Mouse (Mus musculus): ENCODE measurements at regions not wholly inside any gene's neighbourhood (a gene's known extent, or its start where the extent isn't known, plus 50 kb on each side); places are given as distances from the start of the nearest gene placed in this dataset.

DNA sequence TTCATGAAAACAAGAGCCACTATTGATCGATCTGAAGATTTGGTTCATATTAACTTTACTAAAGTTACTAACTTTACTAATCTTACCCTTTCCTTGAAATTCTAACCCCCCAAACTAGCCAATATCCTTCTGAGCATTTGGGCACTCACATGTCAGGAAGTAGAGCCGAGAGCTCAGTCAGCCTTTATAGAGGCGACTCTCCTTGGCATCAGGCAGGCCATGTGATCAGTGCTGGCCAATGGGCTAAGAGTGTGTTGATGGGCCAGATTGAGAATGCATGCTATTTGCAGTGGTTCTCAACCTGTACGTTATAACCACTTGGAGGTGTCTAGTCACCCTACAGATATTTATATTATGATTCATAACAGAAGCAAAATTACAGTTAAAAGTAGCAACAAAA, 69.6 kb upstream of the Slc35b4 start:
- Histone ChIP-seq H3K4me1 (ENCODE audit: control insufficient read depth, insufficient read depth, low read length) (no peaks in the 10 kb centered on the region), H3K27ac (ENCODE audit: low read length) (no peak overlapping the region), H3K36me3 (ENCODE audit: control insufficient read depth, insufficient read depth, low read length) (no peaks in the 10 kb centered on the region), H3K9ac (ENCODE audit: low read depth, low read length) (no peak overlapping the region), H3K4me2 (ENCODE audit: low read depth, low read length) (no peak overlapping the region), H3K9me3 (ENCODE audit: control insufficient read depth, low read length) (no peaks in the 10 kb centered on the region), H3K27me3 (replicated peaks; ENCODE audit: control insufficient read depth, insufficient read depth, low read length) (no peaks in the 10 kb centered on the region), H3K4me3 (ENCODE audit: low read length) (no peak overlapping the region)
- ATAC-seq, result no peak
- WGBS, result 81% methylated on average over 4 of the region's 4 CpGs

- WGBS, result 61% methylated on average over 3 of the region's 3 CpGs
- no peak overlapping the region for H3K4me3 ChIP-seq (ENCODE audit: low read length)
- H3K27me3 ChIP-seq (replicated peaks; ENCODE audit: control insufficient read depth, insufficient read depth, low read length), result no peaks in the 10 kb centered on the region
- H3K9me3 ChIP-seq (ENCODE audit: control insufficient read depth, low read length), result no peaks in the 10 kb centered on the region
- H3K36me3 ChIP-seq (ENCODE audit: control insufficient read depth, insufficient read depth, low read length), result no peaks in the 10 kb centered on the region
- H3K4me2 ChIP-seq (ENCODE audit: low read depth, low read length), result no peak overlapping the region
- no peak overlapping the region for H3K27ac ChIP-seq (ENCODE audit: low read length)
- H3K4me1 ChIP-seq (ENCODE audit: control insufficient read depth, insufficient read depth, low read length), result no peaks in the 10 kb centered on the region
- H3K9ac ChIP-seq (ENCODE audit: low read depth, low read length), result no peak overlapping the region
- no peak for ATAC-seq
Observed at GRCm38 (mm10) chr6:34243001-34243400, 66.1 kb upstream of the Slc35b4 start.

DNA sequence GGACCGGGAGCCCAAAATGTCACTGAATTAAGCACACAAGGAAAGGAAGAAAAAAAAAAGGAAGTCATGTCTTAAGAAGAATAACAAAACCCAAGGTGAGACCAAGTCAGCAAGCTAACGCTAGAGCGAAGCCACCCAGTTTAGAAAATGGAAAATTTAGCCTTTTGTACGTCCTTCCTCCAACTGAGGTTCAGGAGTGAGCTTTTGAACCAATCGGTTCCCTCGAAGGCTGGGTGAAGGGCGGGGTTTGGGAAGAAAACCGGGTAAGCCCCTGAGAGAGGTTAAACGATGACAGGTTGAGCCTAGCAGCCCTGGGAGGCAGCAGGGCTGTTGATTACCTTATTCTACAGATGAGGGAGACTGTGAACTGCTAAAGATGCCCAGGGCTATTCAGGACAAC, 65.6 kb upstream of the Slc35b4 start:
- ATAC-seq, result no peak

GRCm38 (mm10) chr6:34235132-34235531, 58.2 kb upstream of the Slc35b4 start:
- ATAC-seq, result no peak
- no peaks in the 10 kb centered on the region for H3K27me3 ChIP-seq (replicated peaks; ENCODE audit: control insufficient read depth, insufficient read depth, low read length)
- H3K36me3 ChIP-seq (ENCODE audit: control insufficient read depth, insufficient read depth, low read length), result no peaks in the 10 kb centered on the region
- WGBS, result 60% methylated on average over 10 of the region's 10 CpGs
- no peaks in the 10 kb centered on the region for H3K9me3 ChIP-seq (ENCODE audit: control insufficient read depth, low read length)
- no peaks in the 10 kb centered on the region for H3K4me1 ChIP-seq (ENCODE audit: control insufficient read depth, insufficient read depth, low read length)
- H3K27ac ChIP-seq (ENCODE audit: low read length), result no peak overlapping the region
- no peak overlapping the region for H3K4me3 ChIP-seq (ENCODE audit: low read length)
- no peak overlapping the region for H3K4me2 ChIP-seq (ENCODE audit: low read depth, low read length)
- H3K9ac ChIP-seq (ENCODE audit: low read depth, low read length), result no peak overlapping the region

More for the DNA sequence above, 65.6 kb upstream of the Slc35b4 start:
- Histone ChIP-seq H3K36me3 (ENCODE audit: control insufficient read depth, insufficient read depth, low read length) (no peaks in the 10 kb centered on the region), H3K4me1 (ENCODE audit: control insufficient read depth, insufficient read depth, low read length) (no peaks in the 10 kb centered on the region), H3K4me2 (ENCODE audit: low read depth, low read length) (no peak overlapping the region), H3K27ac (ENCODE audit: low read length) (no peak overlapping the region), H3K4me3 (ENCODE audit: low read length) (no peak overlapping the region), H3K27me3 (replicated peaks; ENCODE audit: control insufficient read depth, insufficient read depth, low read length) (no peaks in the 10 kb centered on the region), H3K9ac (ENCODE audit: low read depth, low read length) (no peak overlapping the region), H3K9me3 (ENCODE audit: control insufficient read depth, low read length) (no peaks in the 10 kb centered on the region)
- 35% methylated on average over 9 of the region's 9 CpGs for WGBS

DNA sequence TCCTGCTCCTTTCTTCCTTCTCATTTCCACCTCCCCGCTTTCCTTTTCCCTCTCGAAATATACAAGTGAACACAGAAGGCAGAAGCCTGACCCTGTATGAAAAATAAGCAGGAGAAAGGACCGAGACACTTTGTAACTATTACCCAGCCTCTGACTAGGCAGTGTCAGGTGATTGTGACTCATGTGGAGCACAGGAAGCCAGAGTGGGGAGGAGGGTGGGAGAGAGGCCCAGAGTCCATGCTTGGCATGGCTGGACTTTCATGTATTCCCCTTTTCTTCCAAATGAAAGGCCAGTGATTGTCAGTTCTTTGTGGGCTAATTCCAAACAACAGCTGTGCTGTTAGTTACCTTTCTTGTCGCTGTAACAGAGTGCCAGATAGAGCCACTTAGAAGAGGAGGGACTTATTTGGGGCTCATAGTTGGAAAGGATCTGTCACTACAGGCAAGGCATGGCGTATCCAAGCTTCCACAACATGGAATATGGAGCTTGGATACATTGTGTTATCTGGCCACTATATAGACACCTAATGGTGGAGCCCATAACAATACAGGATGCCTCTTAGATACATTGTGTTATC, 57.6 kb upstream of the Slc35b4 start:
- H3K9me3 ChIP-seq (ENCODE audit: control insufficient read depth, low read length), result no peaks in the 10 kb centered on the region
- no peaks in the 10 kb centered on the region for H3K27me3 ChIP-seq (replicated peaks; ENCODE audit: control insufficient read depth, insufficient read depth, low read length)
- H3K36me3 ChIP-seq (ENCODE audit: control insufficient read depth, insufficient read depth, low read length), result no peaks in the 10 kb centered on the region
- no peaks in the 10 kb centered on the region for H3K4me1 ChIP-seq (ENCODE audit: control insufficient read depth, insufficient read depth, low read length)
- 73% methylated on average over 5 of the region's 5 CpGs for WGBS
- 0 out of 2 replicates have a peak, but pooled peaks have one; percentile 67 for ATAC-seq
- no peak overlapping the region for H3K4me2 ChIP-seq (ENCODE audit: low read depth, low read length)
- no peak overlapping the region for H3K4me3 ChIP-seq (ENCODE audit: low read length)
- no peak overlapping the region for H3K27ac ChIP-seq (ENCODE audit: low read length)
- no peak overlapping the region for H3K9ac ChIP-seq (ENCODE audit: low read depth, low read length)

GRCm38 (mm10) chr6:34230768-34231381, 54.0 kb upstream of the Slc35b4 start:
- Histone ChIP-seq H3K4me1 (ENCODE audit: control insufficient read depth, insufficient read depth, low read length) (no peaks in the 10 kb centered on the region), H3K4me3 (ENCODE audit: low read length) (no peak overlapping the region), H3K36me3 (ENCODE audit: control insufficient read depth, insufficient read depth, low read length) (no peaks in the 10 kb centered on the region), H3K9ac (ENCODE audit: low read depth, low read length) (no peak overlapping the region), H3K27me3 (replicated peaks; ENCODE audit: control insufficient read depth, insufficient read depth, low read length) (no peaks in the 10 kb centered on the region), H3K27ac (ENCODE audit: low read length) (no peak overlapping the region), H3K9me3 (ENCODE audit: control insufficient read depth, low read length) (no peaks in the 10 kb centered on the region), H3K4me2 (ENCODE audit: low read depth, low read length) (no peak overlapping the region)
- 32% methylated on average over 13 of the region's 13 CpGs for WGBS
- ATAC-seq, result no peak

DNA sequence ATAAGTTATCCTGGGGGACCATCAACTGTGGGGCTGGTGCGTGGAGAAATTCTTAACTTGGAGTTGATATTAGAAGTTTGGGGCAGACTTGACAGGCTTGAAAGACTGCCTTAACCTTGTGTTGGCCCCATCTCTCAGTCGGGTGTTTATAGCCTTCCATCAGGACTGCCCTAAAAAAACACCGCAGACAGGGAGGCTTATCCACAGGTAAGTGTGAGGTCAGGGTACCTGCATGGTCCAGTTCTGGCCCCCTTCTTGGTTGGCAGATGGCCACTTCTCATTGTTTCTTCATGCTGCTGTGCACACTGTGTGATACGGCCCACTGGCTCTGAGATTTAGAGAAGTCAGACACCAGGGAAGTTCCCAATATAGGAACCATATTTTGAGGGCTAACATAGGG, 50.2 kb upstream of the Slc35b4 start:
- H3K27ac ChIP-seq (ENCODE audit: low read length), result no peak overlapping the region
- H3K36me3 ChIP-seq (ENCODE audit: control insufficient read depth, insufficient read depth, low read length), result no peaks in the 10 kb centered on the region
- no peaks in the 10 kb centered on the region for H3K27me3 ChIP-seq (replicated peaks; ENCODE audit: control insufficient read depth, insufficient read depth, low read length)
- no peaks in the 10 kb centered on the region for H3K4me1 ChIP-seq (ENCODE audit: control insufficient read depth, insufficient read depth, low read length)
- 0 out of 2 replicates have a peak, but pooled peaks cover 4% of the 10 kb centered on the region for H3K9me3 ChIP-seq (ENCODE audit: control insufficient read depth, low read length)
- WGBS, result 65% methylated on average over 4 of the region's 4 CpGs
- H3K9ac ChIP-seq (ENCODE audit: low read depth, low read length), result no peak overlapping the region
- H3K4me3 ChIP-seq (ENCODE audit: low read length), result no peak overlapping the region
- no peak for ATAC-seq
- no peak overlapping the region for H3K4me2 ChIP-seq (ENCODE audit: low read depth, low read length)

Measured in intestine, embryonic 16.5 days (tissue).